Mouse (Mus musculus) right cerebral cortex, adult 18-20 months (tissue): ENCODE results near the gene Blnk.

ENCODE experiments used
- DNase-seq: peaks from one replicate; pipeline ENCODE4 v3.0.0; 2022; ENCODE audit warnings: mixed read lengths

Blnk gene

DNA sequence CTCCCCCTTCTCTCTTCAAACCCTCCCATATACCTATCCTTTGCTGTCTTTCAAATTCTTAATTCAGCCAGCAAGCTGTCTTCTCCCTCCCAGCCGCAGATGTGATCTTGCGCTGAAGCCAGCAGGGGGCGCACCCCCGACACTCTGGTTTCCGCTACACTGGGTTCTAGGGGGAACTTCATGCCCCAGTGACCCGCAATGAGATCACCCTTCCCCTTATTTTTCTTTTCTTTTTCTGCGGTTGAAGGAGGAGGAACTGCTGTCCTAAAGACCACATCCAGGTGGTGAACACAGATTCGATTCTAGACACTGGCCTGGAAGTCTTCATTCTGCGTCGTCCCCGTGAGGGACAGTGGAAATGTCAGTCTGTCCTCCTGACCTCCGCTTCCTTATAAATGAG is 31.3 kb downstream of the Blnk start:
- peak; percentile 18 for DNase-seq

GRCm38 (mm10) chr19:40958981-40959380 is 35.4 kb downstream of the Blnk start:
- DNase-seq = no peak

- peak; percentile 31 for DNase-seq
These were observed 47.3 kb downstream of the Blnk start for GRCm38 (mm10) chr19:40946937-40947577.

DNA sequence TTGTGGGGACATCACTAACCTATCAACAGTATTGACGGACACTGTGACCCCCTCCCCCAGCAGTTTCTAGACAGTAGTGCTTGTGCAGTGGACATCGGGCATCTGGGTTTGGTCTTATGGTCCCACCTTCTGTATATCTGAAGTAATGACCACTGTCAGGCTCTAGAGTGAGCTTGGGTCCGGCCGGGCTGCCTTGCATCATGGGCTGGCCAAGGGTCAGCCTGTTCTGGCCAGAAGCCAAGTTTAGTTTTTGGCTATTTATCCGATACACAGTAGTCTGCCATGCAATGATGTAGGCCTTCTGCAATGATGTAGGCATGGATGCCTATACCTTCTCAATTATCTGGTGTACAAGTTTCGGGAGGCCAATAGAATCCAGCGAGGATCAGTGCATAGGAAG is 50.8 kb downstream of the Blnk start:
- DNase-seq = no peak

- no peak for DNase-seq
These were observed 58.3 kb downstream of the Blnk start for GRCm38 (mm10) chr19:40936038-40936437.

DNA sequence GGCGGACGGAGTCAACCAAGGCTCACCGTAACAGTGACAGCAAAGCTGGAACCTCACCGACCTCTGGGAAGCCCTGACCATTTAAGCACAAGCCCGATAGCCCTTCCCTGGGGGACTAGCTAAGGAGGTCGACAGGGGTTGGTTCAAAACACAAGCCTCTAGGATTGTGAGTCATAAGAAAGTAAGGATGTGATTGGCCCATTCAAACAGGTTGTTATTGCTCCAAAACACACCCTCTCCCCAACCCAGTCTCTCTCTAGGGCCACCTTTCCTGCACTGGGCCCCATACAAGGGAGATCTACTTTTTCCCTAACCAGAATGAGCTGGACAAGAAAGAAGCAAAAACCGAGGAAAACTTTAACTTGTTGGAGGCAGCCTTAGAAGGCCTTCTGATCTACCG is 59.0 kb downstream of the Blnk start:
- DNase-seq = no peak

DNA sequence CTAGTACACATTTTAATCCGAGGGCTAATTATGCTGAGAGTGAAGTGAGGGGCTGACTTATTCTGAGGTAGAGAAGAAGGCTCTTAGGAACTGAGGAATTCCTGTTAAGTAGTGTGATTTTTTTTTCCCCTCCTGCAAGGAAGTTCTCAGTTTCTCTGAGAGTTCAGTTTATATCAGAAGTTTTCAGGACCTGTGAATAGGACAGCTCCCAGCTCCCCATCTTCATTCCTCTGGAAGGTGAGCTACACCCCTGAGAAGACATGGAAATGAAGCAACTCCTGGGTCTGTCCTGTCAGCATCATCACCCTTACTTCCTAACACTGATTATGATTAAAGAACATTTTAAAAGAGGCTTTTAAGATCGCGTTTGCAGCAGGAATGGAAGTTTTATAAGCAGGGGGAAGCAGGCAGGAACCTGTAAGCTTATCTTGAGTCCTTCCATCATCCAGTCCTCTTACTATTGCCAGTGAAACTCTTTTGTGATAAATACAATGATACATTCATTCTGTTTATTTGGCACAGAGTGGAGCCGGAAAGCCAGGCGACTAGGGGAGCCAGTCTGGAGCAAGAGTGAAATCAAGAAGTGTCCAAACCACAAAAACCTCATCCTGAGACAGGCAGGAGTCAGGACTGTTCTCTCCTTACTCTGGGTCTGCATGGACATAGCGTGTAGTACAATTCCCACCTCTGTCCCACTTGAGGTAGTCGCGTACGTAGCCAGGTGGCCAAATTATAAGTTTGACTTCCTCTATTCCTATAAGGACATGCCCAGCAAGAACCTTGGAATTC is 62.6 kb downstream of the Blnk start:
- DNase-seq = no peak

GRCm38 (mm10) chr19:40895393-40895703 is 99.0 kb downstream of the Blnk start:
- DNase-seq = no peak

GRCm38 (mm10) chr19:40894519-40895392 is 99.6 kb downstream of the Blnk start, which contains the start of gene Zfp518a:
Zfp518a (plus strand) TSS chr19:40894705.
- DNase-seq = peak; percentile 87

DNA sequence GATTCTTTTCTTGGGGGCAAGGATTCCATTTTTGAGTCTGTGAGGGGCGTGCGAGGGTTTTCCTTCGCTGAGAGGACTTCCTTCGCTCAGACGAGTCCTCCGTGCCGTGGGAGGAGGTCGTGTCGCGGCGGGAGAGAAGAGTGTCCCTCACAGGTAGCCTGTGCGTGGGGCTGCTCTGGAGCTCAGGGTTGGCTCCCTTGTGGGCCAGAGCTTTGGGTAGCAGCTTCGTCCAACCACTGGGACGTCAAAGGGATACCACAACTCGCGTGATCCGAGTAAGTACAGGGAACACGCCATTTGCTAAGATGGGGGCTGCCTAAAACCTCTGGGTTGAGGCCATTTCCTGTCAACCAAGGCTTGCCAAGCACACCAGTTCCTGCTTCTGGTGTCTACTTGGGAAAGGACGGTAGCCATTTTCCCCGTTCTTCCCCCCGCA is 100.2 kb downstream of the Blnk start:
- no peak for DNase-seq

- no peak for DNase-seq
These were observed 105.4 kb downstream of the Blnk start for GRCm38 (mm10) chr19:40888887-40889286.

GRCm38 (mm10) chr19:40881700-40882099 is 112.6 kb downstream of the Blnk start:
- DNase-seq = no peak
